9 mouse cellular contexts compared by ENCODE assay signal in the genomic region with DNA sequence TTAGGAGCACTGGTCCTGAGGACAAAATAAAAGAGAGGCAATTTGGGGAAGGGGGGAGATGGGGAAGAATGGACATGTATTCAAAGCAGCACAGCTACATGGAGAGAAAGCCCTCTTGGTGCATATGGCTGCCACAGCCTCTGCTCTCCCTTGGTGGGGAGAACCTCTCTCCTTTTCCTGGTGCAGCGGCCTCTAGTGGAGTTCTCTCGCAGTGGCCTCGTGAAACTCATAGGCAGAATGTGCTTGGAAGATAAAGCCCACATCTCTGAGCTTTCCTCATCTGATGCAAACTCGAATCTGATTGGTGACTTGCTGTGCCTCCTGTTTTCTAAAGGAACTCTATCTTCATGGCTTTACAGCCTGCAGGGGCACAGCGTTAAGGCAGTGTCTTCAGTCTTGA. TPM values are rescaled to one million over a fixed set of nuclear protein-coding genes. Genes with fewer than 3 reads are reported as not detected.
A peak's percentile ranks its signal among the peaks of the same experiment; 100 is the strongest.
DNase-seq lines count a peak whose midpoint lies in the region; ATAC-seq and TF ChIP-seq lines count a peak whose summit lies in the region.
"Had no signal": no experiment of that assay in that cellular context is flagged by ENCODE, and none has a peak within 500 bp of the region (broad histone marks: within the 10 kb centered on the region; RNA-seq: fewer than 3 reads in every experiment).

No protein-coding gene starts in this region.

- ATAC-seq in hindbrain, embryonic 11.5 days (ENCODE audit: low FRiP score), result no peak
- no peak for ATAC-seq in hindbrain, embryonic 13.5 days (ENCODE audit: low FRiP score)
- ATAC-seq in Patski, result no peak

- H3K9ac ChIP-seq in hindbrain, embryonic 11.5 days (ENCODE audit: low read depth, low read length), result no peak overlapping the region
- H3K9ac ChIP-seq in hindbrain, embryonic 13.5 days, result no peak overlapping the region

- peak; percentile 73 for DNase-seq in hindbrain, embryonic 11.5 days (ENCODE audit: low spot score)
- DNase-seq in Patski (ENCODE audit: low read depth, low spot score), result no peak
- DNase-seq in induced T-regulatory cell, adult 2 months (ENCODE audit: low read depth), result peak; percentile 76
- DNase-seq in limb, embryonic 10.5 days (ENCODE audit: low spot score), result peak; percentile 47
- DNase-seq in thymus, postnatal 14 days, result peak; percentile 73

- H3K9me3 ChIP-seq in hindbrain, embryonic 11.5 days (ENCODE audit: control insufficient read depth, low read length), result no peaks in the 10 kb centered on the region
- no peaks in the 10 kb centered on the region for H3K9me3 ChIP-seq in hindbrain, embryonic 13.5 days
- H3K9me3 ChIP-seq in limb, embryonic 10.5 days (replicated peaks), result no peaks in the 10 kb centered on the region

- TF ChIP-seq CTCF in Patski (IDR thresholded peaks at IDR 0.05), result peak; percentile 73
- peak; percentile 72 for TF ChIP-seq CTCF in cortical plate, adult 2 months (IDR thresholded peaks at IDR 0.05; ENCODE audit: extremely low read depth, insufficient read depth, low read length)
- TF ChIP-seq CTCF in olfactory bulb, adult 2 months (IDR thresholded peaks at IDR 0.05; ENCODE audit: insufficient read depth, low read depth, low read length), result peak; percentile 36; the same call in 1 of the 2 replicates

- no peaks in the 10 kb centered on the region for H3K36me3 ChIP-seq in hindbrain, embryonic 11.5 days (ENCODE audit: control insufficient read depth, insufficient read depth, low read length)
- H3K36me3 ChIP-seq in hindbrain, embryonic 13.5 days, result no peaks in the 10 kb centered on the region
- H3K36me3 ChIP-seq in limb, embryonic 10.5 days, result no peaks in the 10 kb centered on the region

- in situ Hi-C loops in Patski (cut with MboI; ENCODE audit: low pct_unique_long_range_greater_than_20kb), result loop anchor here (10.0 kb wide), 1 partner anchor 45 kb away; no protein-coding TSS in a partner anchor

- no peak for TF ChIP-seq POLR2A in cortical plate, adult 2 months (IDR thresholded peaks at IDR 0.05; ENCODE audit: extremely low read depth, insufficient read depth, low read length)
- no peak for TF ChIP-seq POLR2A in olfactory bulb, adult 2 months (IDR thresholded peaks at IDR 0.05; ENCODE audit: insufficient read depth, low read depth, low read length)

- H3K4me3 ChIP-seq in hindbrain, embryonic 11.5 days (ENCODE audit: low read depth, low read length), result no peak overlapping the region
- no peak overlapping the region for H3K4me3 ChIP-seq in hindbrain, embryonic 13.5 days
- no peak overlapping the region for H3K4me3 ChIP-seq in cortical plate, adult 2 months (ENCODE audit: insufficient read depth, low read length)
- no peak overlapping the region for H3K4me3 ChIP-seq in limb, embryonic 10.5 days
- H3K4me3 ChIP-seq in olfactory bulb, adult 2 months (ENCODE audit: insufficient read depth, low read depth, low read length), result no peak overlapping the region
- H3K4me3 ChIP-seq: erythroblast, embryonic 14.5 days had no signal

- CTCF ChIA-PET in Patski (lab: Charles Lee), result interaction anchor here (1.0 to 1.6 kb wide), 3 partner anchors 9 to 55 kb away, joined by 3 to 5 read pairs (median 3); partner anchors contain the start of gene Rbl1

- H3K27ac ChIP-seq in hindbrain, embryonic 11.5 days (ENCODE audit: low read depth, low read length), result no peak overlapping the region
- no peak overlapping the region for H3K27ac ChIP-seq in hindbrain, embryonic 13.5 days
- no peak overlapping the region for H3K27ac ChIP-seq in cortical plate, adult 2 months (ENCODE audit: insufficient read depth, low read length)
- no peak overlapping the region for H3K27ac ChIP-seq in limb, embryonic 10.5 days
- H3K27ac ChIP-seq in olfactory bulb, adult 2 months (ENCODE audit: insufficient read depth, low read depth, low read length), result no peak overlapping the region

- no peak overlapping the region for H3K4me2 ChIP-seq in hindbrain, embryonic 11.5 days (replicated peaks; ENCODE audit: low read depth, low read length)
- no peak overlapping the region for H3K4me2 ChIP-seq in hindbrain, embryonic 13.5 days

- H3K4me1 ChIP-seq in hindbrain, embryonic 11.5 days (replicated peaks; ENCODE audit: control insufficient read depth, insufficient read depth, low read length), result no peaks in the 10 kb centered on the region
- H3K4me1 ChIP-seq in hindbrain, embryonic 13.5 days (replicated peaks), result no peaks in the 10 kb centered on the region
- no peaks in the 10 kb centered on the region for H3K4me1 ChIP-seq in cortical plate, adult 2 months (ENCODE audit: control insufficient read depth, insufficient read depth, low read length)
- H3K4me1 ChIP-seq in limb, embryonic 10.5 days, result peaks cover 21% of the 10 kb centered on the region; the same call in 1 of the 2 replicates
- no peaks in the 10 kb centered on the region for H3K4me1 ChIP-seq in olfactory bulb, adult 2 months (ENCODE audit: control insufficient read depth, insufficient read depth, low read length)

- H3K27me3 ChIP-seq in hindbrain, embryonic 11.5 days (ENCODE audit: control insufficient read depth, insufficient read depth, low read length), result no peaks in the 10 kb centered on the region
- H3K27me3 ChIP-seq in hindbrain, embryonic 13.5 days, result no peaks in the 10 kb centered on the region
- peaks cover 3% of the 10 kb centered on the region for H3K27me3 ChIP-seq in Patski
- H3K27me3 ChIP-seq in limb, embryonic 10.5 days (ENCODE audit: low read depth, poor library complexity, severe bottlenecking), result no peaks in the 10 kb centered on the region

- WGBS in hindbrain, embryonic 11.5 days, result 5% methylated on average over 5 of the region's 5 CpGs
- 6% methylated on average over 5 of the region's 5 CpGs for WGBS in hindbrain, embryonic 13.5 days
- 5% methylated on average over 5 of the region's 5 CpGs for WGBS in limb, embryonic 10.5 days
- 2% methylated on average over 5 of the region's 5 CpGs for WGBS in olfactory bulb, adult 2 months

- POLR2A ChIA-PET in Patski (lab: Charles Lee), result no interaction called here

RNA-seq across cellular contexts. Expression of gene Rpn2, which starts 19.1 kb away (rescaled TPM):
- polyA plus RNA-seq in hindbrain, embryonic 11.5 days (2014; fragmentation: Nextera tagmentation; extraction: Ambion mirVana), result 227 and 256 TPM in 2 replicates
- polyA plus RNA-seq in hindbrain, embryonic 13.5 days (2015; fragmentation: Nextera tagmentation; extraction: Ambion mirVana), result 203 and 208 TPM in 2 replicates
- polyA plus RNA-seq in Patski (2021), result 391 TPM
- 118 and 119 TPM in 2 replicates for polyA plus RNA-seq in cortical plate, adult 2 months (2012; rRNA removed)
- polyA plus RNA-seq in limb, embryonic 10.5 days (2016; fragmentation: Nextera tagmentation; extraction: Ambion mirVana), result 284 and 290 TPM in 2 replicates
- not detected in 2 replicates for polyA plus RNA-seq in olfactory bulb, adult 2 months (2012; ENCODE audit: insufficient read depth, insufficient read length, low replicate concordance, missing spikeins)

RNA-seq across cellular contexts. Expression of gene Mroh8, which starts 19.6 kb away (rescaled TPM):
- polyA plus RNA-seq in hindbrain, embryonic 11.5 days (2014; fragmentation: Nextera tagmentation; extraction: Ambion mirVana), result 0.75 and 0.79 TPM in 2 replicates
- polyA plus RNA-seq in hindbrain, embryonic 13.5 days (2015; fragmentation: Nextera tagmentation; extraction: Ambion mirVana), result 0.43 and 0.58 TPM in 2 replicates
- polyA plus RNA-seq in Patski (2021), result 0.40 TPM
- polyA plus RNA-seq in cortical plate, adult 2 months (2012; rRNA removed), result 1.3 and 1.5 TPM in 2 replicates
- 0.58 and 0.66 TPM in 2 replicates for polyA plus RNA-seq in limb, embryonic 10.5 days (2016; fragmentation: Nextera tagmentation; extraction: Ambion mirVana)
- polyA plus RNA-seq in olfactory bulb, adult 2 months (2012; ENCODE audit: insufficient read depth, insufficient read length, low replicate concordance, missing spikeins), result not detected in 2 replicates
- polyA plus RNA-seq: erythroblast, embryonic 14.5 days had no signal

RNA-seq across cellular contexts. Expression of gene Rbl1, which starts 55.4 kb away (rescaled TPM):
- 29.9 and 31.8 TPM in 2 replicates for polyA plus RNA-seq in hindbrain, embryonic 11.5 days (2014; fragmentation: Nextera tagmentation; extraction: Ambion mirVana)
- 9.1 and 9.4 TPM in 2 replicates for polyA plus RNA-seq in hindbrain, embryonic 13.5 days (2015; fragmentation: Nextera tagmentation; extraction: Ambion mirVana)
- 14.7 TPM for polyA plus RNA-seq in Patski (2021)
- polyA plus RNA-seq in cortical plate, adult 2 months (2012; rRNA removed), result 1.5 and 2.0 TPM in 2 replicates
- 16.6 and 23.8 TPM in 2 replicates for polyA plus RNA-seq in limb, embryonic 10.5 days (2016; fragmentation: Nextera tagmentation; extraction: Ambion mirVana)
- not detected in 2 replicates for polyA plus RNA-seq in olfactory bulb, adult 2 months (2012; ENCODE audit: insufficient read depth, insufficient read length, low replicate concordance, missing spikeins)
